Mouse (Mus musculus) Patski (cell line): ENCODE measurements around the gene Sgca. TPM values are rescaled to one million over a fixed set of nuclear protein-coding genes. Genes with fewer than 3 reads are reported as not detected.

Source experiments
- ATAC-seq: fragments of 100-300 bp; one replicate; pipeline ENCODE4 v1.8.0; 2021
- CTCF ChIA-PET: fragments of 350-600 bp; sonication (Branson Sonifier 250); formaldehyde crosslinking; loops from one replicate; lab custom pipeline; 2022; ENCODE audit warnings: inconsistent platforms; lab: Charles Lee
- POLR2A ChIA-PET: fragments of 350-600 bp; sonication (Branson Sonifier 250); formaldehyde crosslinking; loops from one replicate; lab custom pipeline; 2022; ENCODE audit warnings: antibody characterized with exemption, inconsistent platforms; lab: Charles Lee
- DNase-seq: peaks from one replicate; pipeline ENCODE4 v3.0.0-alpha.2; 2011; ENCODE audit warnings: low read depth, low spot score
- H3K27me3 ChIP-seq: fragments of 371-371 bp; one replicate; pipeline ENCODE4 v1.5.1; 2021
- CTCF ChIP-seq: fragments of 100-300 bp; IDR thresholded peaks from one replicate; pipeline ENCODE4 v1.5.1; 2021
- in situ Hi-C: fragments of 300-500 bp; cut with MboI; formaldehyde crosslinking; loops from 3 replicates; pipeline ENCODE4 v1.11.1; 2018; ENCODE audit warnings: low pct_unique_long_range_greater_than_20kb, mixed read lengths
- polyA plus RNA-seq: library from polyadenylated mRNA; unstranded; gene quantifications from one replicate; pipeline ENCODE4 v1.2.3, GENCODE M21; 2021

Gene Sgca
- polyA plus RNA-seq, 1 experiment from 2014 or later = 0.47 TPM

DNA sequence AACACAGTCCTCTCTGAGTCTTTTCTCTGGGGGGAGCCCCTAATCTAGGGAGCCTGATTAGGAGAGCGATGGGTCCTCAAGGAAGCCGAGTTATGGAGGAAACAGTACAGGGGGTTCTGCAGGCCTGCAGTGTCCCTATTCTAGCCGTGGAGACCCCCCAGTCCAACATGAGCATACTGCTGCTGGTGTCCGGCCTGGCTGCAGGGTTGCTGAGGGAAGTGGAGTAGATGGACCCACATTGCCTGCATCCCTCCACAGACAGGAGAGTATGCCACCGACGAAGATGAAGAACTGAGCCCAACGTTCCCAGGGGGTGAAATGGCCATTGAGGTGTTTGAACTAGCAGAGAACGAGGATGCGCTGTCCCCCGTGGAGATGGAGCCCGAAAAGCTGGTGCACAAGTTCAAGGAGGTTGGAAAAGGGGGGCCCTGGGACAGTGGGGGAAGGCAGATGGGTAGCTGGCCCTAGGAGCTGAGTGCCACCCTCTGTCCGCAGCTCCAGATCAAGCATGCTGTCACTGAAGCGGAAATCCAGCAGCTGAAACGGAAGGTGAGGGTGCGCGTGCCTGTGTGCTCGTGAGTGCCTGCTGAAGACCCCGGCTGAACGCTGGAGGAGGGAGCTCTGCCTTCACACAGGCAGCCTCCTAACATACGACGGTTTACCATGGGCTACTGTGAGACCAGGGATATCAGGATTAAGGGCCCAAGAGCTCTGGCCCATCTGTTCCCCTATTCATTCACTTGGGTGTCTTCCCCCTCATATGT lies 25.6 kb upstream of the Sgca start:
- no peak for DNase-seq
- H3K27me3 ChIP-seq = no peaks in the 10 kb centered on the region
- POLR2A ChIA-PET = interaction anchor here (0.6 to 1.3 kb wide), 4 partner anchors 9 to 18 kb away, joined by 3 to 5 read pairs (median 4); partner anchors contain the start of gene Ppp1r9b
- CTCF ChIA-PET = interaction anchor here (1.7 to 3.0 kb wide), 2 partner anchors 9 to 25 kb away, joined by 5 to 14 read pairs; no protein-coding TSS in a partner anchor
- TF ChIP-seq CTCF = no peak
- ATAC-seq = no peak
- in situ Hi-C loops = no loop called here

- in situ Hi-C loops = no loop called here
- POLR2A ChIA-PET = interaction anchor here (0.7 to 1.7 kb wide), 3 partner anchors 10 to 17 kb away, joined by 3 to 18 read pairs (median 3); partner anchors contain the start of gene Ppp1r9b
- no peaks in the 10 kb centered on the region for H3K27me3 ChIP-seq
- DNase-seq (no peak), ATAC-seq (no peak)
- no peak for TF ChIP-seq CTCF
- CTCF ChIA-PET = interaction anchor here (0.9 to 2.0 kb wide), 6 partner anchors 11 to 64 kb away, joined by 3 to 10 read pairs (median 5); partner anchors contain the start of gene Ppp1r9b
These were observed 24.9 kb upstream of the Sgca start for GRCm38 (mm10) chr11:95001058-95001457.

- DNase-seq (no peak), ATAC-seq (no peak)
- in situ Hi-C loops = no loop called here
- POLR2A ChIA-PET = interaction anchor here (0.7 to 1.7 kb wide), 3 partner anchors 9 to 16 kb away, joined by 3 to 18 read pairs (median 3); partner anchors contain the start of gene Ppp1r9b
- no peak for TF ChIP-seq CTCF
- H3K27me3 ChIP-seq = no peaks in the 10 kb centered on the region
- CTCF ChIA-PET = interaction anchor here (0.9 to 2.0 kb wide), 6 partner anchors 11 to 63 kb away, joined by 3 to 10 read pairs (median 5); partner anchors contain the start of gene Ppp1r9b
These were observed 24.4 kb upstream of the Sgca start for GRCm38 (mm10) chr11:95000548-95000947.

DNA sequence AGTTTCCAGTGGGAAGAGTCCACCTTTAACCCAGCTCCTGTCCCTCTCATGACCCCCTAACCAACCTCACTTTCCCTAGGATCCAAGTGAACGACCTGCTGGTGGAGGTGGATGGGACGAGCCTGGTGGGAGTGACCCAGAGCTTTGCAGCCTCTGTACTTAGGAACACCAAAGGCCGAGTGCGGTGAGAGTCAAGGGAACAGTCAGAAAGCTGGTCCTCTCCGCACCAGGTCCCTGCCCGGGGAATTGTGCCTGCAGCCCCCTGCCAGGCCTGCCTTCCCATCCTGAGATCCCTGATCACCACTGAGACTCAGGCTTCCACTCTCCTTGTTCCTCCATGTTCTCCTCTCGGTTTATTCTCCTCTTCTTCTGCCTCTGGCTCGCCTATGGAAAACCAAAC lies 24.0 kb upstream of the Sgca start:
- H3K27me3 ChIP-seq = no peaks in the 10 kb centered on the region
- ChIA-PET POLR2A (interaction anchor here (1.0 to 1.7 kb wide), 2 partner anchors 8 to 9 kb away, joined by 3 to 18 read pairs; partner anchors contain the start of gene Ppp1r9b), CTCF (interaction anchor here (1.1 to 2.0 kb wide), 5 partner anchors 10 to 63 kb away, joined by 3 to 10 read pairs (median 6); partner anchors contain the start of gene Ppp1r9b)
- DNase-seq = no peak
- in situ Hi-C loops = no loop called here
- no peak for ATAC-seq
- TF ChIP-seq CTCF = no peak

DNA sequence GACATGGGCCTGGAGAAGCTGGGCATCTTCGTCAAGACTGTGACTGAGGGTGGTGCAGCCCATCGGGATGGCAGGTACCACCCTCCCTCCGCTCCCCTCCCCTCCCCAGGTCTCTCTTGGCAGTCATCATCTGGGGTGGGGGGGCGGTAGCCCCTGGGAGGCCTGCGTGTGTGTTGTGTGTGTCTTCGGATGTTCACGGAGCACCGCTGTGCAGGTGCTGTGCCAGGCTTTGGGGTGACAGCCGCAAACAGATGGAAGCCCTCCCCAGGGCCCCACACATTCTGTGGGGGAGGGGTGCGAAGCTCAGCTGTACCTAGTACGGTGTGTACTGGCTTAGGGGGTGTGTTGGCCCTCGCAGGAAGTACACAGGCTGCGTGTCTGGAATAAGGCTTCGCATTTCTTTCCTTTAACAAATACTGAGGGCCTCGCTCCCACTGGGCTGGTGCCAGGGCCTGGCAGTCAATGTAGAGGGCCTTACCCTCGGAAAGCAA lies 22.0 kb upstream of the Sgca start:
- POLR2A ChIA-PET = no interaction called here

DNA sequence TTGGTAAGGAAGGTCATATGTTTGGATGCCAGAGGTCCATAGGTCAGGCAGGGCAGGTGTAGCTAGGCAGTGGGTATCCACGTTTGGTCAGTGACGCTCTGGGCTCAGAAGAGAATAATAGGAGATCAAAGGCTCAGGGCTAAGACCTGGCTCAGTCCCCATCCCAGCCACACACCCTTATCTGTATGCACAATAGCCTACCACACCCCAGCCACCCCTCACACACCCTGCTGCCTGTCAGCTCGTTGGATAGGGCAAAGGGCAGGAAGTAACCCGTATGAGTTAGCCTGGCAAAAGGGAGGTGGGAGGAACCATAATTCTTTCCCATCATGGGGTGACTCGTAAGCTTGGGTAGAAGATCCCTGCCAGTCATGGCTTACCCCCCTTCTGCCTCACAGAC lies 21.5 kb upstream of the Sgca start:
- ATAC-seq (no peak), DNase-seq (no peak)
- in situ Hi-C loops = no loop called here
- TF ChIP-seq CTCF = no peak
- ChIA-PET POLR2A (no interaction called here), CTCF (no interaction called here)
- no peaks in the 10 kb centered on the region for H3K27me3 ChIP-seq

More for the DNA sequence above, 22.0 kb upstream of the Sgca start:
- H3K27me3 ChIP-seq = no peaks in the 10 kb centered on the region
- ATAC-seq = no peak
- no peak for DNase-seq
- TF ChIP-seq CTCF = no peak
- CTCF ChIA-PET = no interaction called here
- in situ Hi-C loops = no loop called here

DNA sequence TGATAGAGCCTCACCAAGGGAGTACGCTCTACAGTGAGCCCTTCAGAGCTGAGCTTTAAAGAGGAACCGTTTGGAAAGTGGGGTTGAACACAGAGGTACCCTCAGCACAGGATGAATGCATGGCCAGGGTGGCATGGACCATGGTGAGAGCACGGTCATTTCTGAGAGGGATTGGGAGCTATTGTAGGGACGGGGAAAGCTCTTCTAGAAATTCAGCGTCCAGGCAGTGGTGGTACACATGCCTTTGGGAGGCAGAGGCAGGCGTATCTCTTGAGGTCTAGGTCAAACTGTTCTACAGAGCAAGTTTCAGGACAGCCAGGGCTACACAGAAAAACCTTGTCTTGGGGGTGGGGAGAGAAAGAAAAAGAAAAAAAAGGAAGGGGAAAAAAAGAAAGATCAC lies 20.9 kb upstream of the Sgca start:
- in situ Hi-C loops = no loop called here
- CTCF ChIA-PET = no interaction called here
- H3K27me3 ChIP-seq = no peaks in the 10 kb centered on the region
- POLR2A ChIA-PET = no interaction called here
- ATAC-seq = no peak
- no peak for TF ChIP-seq CTCF
- DNase-seq = no peak

GRCm38 (mm10) chr11:94996101-94996500 lies 20.0 kb upstream of the Sgca start:
- H3K27me3 ChIP-seq = no peaks in the 10 kb centered on the region
- ChIA-PET POLR2A (no interaction called here), CTCF (no interaction called here)
- ATAC-seq (no peak), DNase-seq (no peak)
- TF ChIP-seq CTCF = no peak
- in situ Hi-C loops = no loop called here

GRCm38 (mm10) chr11:94994947-94995772 lies 19.0 kb upstream of the Sgca start:
- ChIA-PET CTCF (no interaction called here), POLR2A (no interaction called here)
- H3K27me3 ChIP-seq = no peaks in the 10 kb centered on the region
- no peak for TF ChIP-seq CTCF
- in situ Hi-C loops = no loop called here
- ATAC-seq = no peak
- DNase-seq = no peak

DNA sequence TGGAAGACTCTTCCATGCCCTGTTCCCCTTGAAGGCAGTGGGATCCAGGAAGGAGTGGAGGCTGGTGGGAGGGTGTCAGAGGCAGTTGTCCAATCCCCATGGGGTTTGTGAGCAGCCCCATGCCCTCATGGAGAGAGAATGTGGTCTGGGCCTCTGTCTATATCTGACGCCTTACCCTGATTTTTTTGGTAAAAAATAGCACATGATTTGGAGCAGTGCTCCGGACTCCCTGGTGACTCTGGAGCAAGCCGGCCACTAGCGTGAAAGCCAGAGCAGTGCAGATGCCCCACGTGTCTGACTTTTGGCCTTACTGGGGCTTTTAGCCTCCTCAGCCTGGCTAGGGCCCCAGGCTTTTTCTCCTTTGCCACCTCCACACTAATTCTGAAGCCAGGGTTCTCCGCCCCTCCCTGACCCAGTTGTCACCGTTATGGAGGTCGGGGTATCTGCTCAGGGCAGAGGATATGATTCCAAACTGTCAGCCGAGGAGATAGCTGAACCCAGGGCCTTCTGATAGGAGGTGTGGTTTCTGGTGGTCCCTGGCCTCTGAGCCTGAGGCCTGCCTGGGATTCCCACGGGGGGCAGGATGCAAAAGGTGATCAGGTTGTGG lies 18.2 kb upstream of the Sgca start:
- no peak for TF ChIP-seq CTCF
- ATAC-seq = no peak
- H3K27me3 ChIP-seq = no peaks in the 10 kb centered on the region
- in situ Hi-C loops = no loop called here
- DNase-seq = no peak
- ChIA-PET CTCF (no interaction called here), POLR2A (interaction anchor here (0.9 to 2.3 kb wide), 2 partner anchors 9 to 14 kb away, joined by 4 to 13 read pairs; partner anchors contain the start of gene Samd14)
